Mouse (Mus musculus) neural tube, embryonic 14.5 days (tissue): ENCODE measurements around the gene Defa23. TPM values are rescaled to one million over a fixed set of nuclear protein-coding genes. Genes with fewer than 3 reads are reported as not detected.
"Not testable (repeated sequence)": the region's sequence is repeated elsewhere in the genome, so short reads cannot be mapped to it uniquely, and the experiment has no call there.

Experiments used
- ATAC-seq: fragments of 200-750 bp; cut with Nextera tagmentation; 2 replicates; pipeline ENCODE4 v1.8.0; 2017; ENCODE audit warnings: low read depth, mild to moderate bottlenecking, moderate TSS enrichment, moderate library complexity
- H3K27ac ChIP-seq: fragments of 300-500 bp; sonication (generic); 2 replicates; pipeline ENCODE4 v1.5.1; 2014; ENCODE audit warnings: low read depth, mild to moderate bottlenecking, control low read depth, low read length, moderate library complexity, mixed read lengths
- H3K27me3 ChIP-seq: fragments of 300-500 bp; sonication (generic); 2 replicates; pipeline ENCODE4 v1.6.1; 2014; ENCODE audit warnings: low read length; ENCODE audit not compliant: control insufficient read depth, insufficient read depth
- H3K36me3 ChIP-seq: fragments of 300-500 bp; sonication (generic); 2 replicates; pipeline ENCODE4 v1.6.1; 2014; ENCODE audit warnings: low read length, mixed read lengths; ENCODE audit not compliant: control insufficient read depth, insufficient read depth
- H3K4me1 ChIP-seq: fragments of 300-500 bp; sonication (generic); 2 replicates; pipeline ENCODE4 v1.6.1; 2014; ENCODE audit warnings: low read length; ENCODE audit not compliant: control insufficient read depth, insufficient read depth
- H3K4me2 ChIP-seq: fragments of 300-500 bp; sonication (generic); 2 replicates; pipeline ENCODE4 v1.6.1; 2014; ENCODE audit warnings: mild to moderate bottlenecking, low read depth, low read length, control low read depth
- H3K4me3 ChIP-seq: fragments of 300-500 bp; sonication (generic); 2 replicates; pipeline ENCODE4 v1.5.1; 2014; ENCODE audit warnings: low read depth, low read length, control low read depth, mixed read lengths
- H3K9ac ChIP-seq: fragments of 300-500 bp; sonication (generic); replicated peaks from 2 replicates; pipeline ENCODE4 v1.6.1; 2014; ENCODE audit warnings: low read depth, mild to moderate bottlenecking, control low read depth, low read length, mixed read lengths
- H3K9me3 ChIP-seq: fragments of 300-500 bp; sonication (generic); 2 replicates; pipeline ENCODE4 v1.6.1; 2016; ENCODE audit warnings: low read length; ENCODE audit not compliant: control insufficient read depth
- WGBS: fragments of 180-500 bp; shearing (Covaris S2); extraction: QIAGEN DNeasy Blood & Tissue Kit; methylation state at CpG from one replicate; pipeline ENCODE4 v1.1.7; 2014; 5-methylcytosine and 5-hydroxymethylcytosine counted together
- polyA plus RNA-seq: library from polyadenylated mRNA; unstranded; fragments of >200 nt; fragmentation: Nextera tagmentation; extraction: Ambion mirVana; gene quantifications from 2 replicates; pipeline ENCODE4 v1.2.1, GENCODE M21; 2014

The Defa23 gene
- polyA plus RNA-seq: not detected in 2 replicates

DNA sequence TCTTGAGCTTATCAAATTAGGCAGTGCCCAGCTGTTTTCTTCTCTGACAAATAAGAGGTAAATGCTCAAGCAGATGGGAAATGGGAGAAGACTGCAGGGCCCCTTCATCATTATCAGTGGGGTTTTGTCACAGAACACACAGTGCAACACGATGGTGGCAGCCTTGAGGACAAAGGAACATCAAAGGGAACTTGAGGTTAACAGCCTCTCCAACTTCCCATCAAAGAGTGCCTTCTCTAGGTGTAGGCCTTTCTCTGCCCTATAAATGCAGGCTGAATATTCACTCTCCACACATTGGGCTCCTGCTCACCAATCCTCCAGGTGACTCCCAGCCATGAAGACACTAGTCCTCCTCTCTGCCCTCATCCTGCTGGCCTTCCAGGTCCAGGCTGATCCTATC lies at the start of gene Defa23:
TSS of gene Defa23 (plus strand) at position 301 of the 400 bp plus-strand sequence.
- H3K27me3 ChIP-seq, H3K27ac ChIP-seq, H3K4me3 ChIP-seq, H3K4me1 ChIP-seq, H3K36me3 ChIP-seq, H3K9me3 ChIP-seq, H3K4me2 ChIP-seq, H3K9ac ChIP-seq, ATAC-seq: not testable (repeated sequence)
- WGBS: no CpG with 5 or more reads among the region's 1 CpGs

GRCm38 (mm10) chr8:21006801-21007200 lies 48.0 kb upstream of the Defa23 start:
- WGBS: 44% methylated on average over 1 of the region's 1 CpGs
- Histone ChIP-seq H3K4me2 (no peak overlapping the region), H3K4me1 (no peaks in the 10 kb centered on the region), H3K4me3 (no peak overlapping the region), H3K27me3 (no peaks in the 10 kb centered on the region), H3K9ac (no peak overlapping the region), H3K27ac (no peak overlapping the region), H3K36me3 (no peaks in the 10 kb centered on the region), H3K9me3 (0 out of 2 replicates have a peak, but pooled peaks cover 4% of the 10 kb centered on the region)
- ATAC-seq: no peak

DNA sequence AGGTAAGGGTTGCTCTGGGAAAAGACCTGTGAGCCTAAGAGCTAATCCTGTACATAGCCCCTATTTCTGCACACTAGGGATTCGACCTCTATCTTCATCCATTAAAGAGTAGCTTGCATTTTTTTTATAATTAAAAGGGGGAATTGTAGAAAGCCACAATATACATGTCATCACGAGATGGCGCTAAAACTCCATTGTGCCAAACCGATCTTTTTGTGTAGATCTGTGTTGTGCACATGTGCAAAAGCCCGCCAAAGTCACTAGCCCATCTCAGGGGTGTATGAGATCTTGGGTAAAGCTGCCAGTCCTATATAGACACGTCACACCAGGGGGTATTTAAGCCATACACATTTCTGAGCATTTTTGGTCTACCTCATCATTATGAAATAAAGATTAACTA lies 46.3 kb upstream of the Defa23 start:
- H3K4me2 ChIP-seq, H3K9ac ChIP-seq, H3K27ac ChIP-seq, H3K4me1 ChIP-seq, ATAC-seq, H3K9me3 ChIP-seq, H3K27me3 ChIP-seq, H3K4me3 ChIP-seq, H3K36me3 ChIP-seq: not testable (repeated sequence)
- WGBS: 49% methylated on average over 6 of the region's 6 CpGs

GRCm38 (mm10) chr8:21010548-21010947 lies 44.3 kb upstream of the Defa23 start:
- not testable (repeated sequence) for H3K4me1 ChIP-seq, H3K9ac ChIP-seq, H3K9me3 ChIP-seq, H3K4me3 ChIP-seq, ATAC-seq, H3K36me3 ChIP-seq, H3K27me3 ChIP-seq, H3K4me2 ChIP-seq, H3K27ac ChIP-seq
- 68% methylated on average over 1 of the region's 1 CpGs for WGBS

DNA sequence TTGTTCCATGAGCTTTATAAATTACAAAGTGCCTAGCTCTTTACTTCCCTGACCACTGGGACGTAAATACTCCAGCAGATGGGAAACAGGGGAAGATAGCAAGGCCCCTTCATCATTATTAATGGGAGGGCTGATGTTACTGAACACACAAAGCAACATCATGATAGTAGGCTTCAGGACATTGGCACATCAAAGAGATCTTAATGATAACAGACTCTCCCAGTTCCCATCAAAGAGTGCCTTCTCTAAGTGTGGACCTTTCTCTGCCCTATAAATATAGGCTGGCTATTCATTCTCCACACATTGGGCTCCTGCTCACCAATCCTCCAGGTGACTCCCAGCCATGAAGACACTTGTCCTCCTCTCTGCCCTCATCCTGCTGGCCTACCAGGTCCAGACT lies 29.6 kb upstream of the Defa23 start, which contains the start of gene Defa21:
TSS of gene Defa21 (plus strand) at position 301 of the 400 bp plus-strand sequence.
- H3K27ac ChIP-seq, H3K4me1 ChIP-seq, H3K27me3 ChIP-seq, H3K4me2 ChIP-seq, H3K4me3 ChIP-seq, H3K9me3 ChIP-seq, H3K36me3 ChIP-seq, H3K9ac ChIP-seq, ATAC-seq: not testable (repeated sequence)
- WGBS: no CpG with 5 or more reads among the region's 1 CpGs

DNA sequence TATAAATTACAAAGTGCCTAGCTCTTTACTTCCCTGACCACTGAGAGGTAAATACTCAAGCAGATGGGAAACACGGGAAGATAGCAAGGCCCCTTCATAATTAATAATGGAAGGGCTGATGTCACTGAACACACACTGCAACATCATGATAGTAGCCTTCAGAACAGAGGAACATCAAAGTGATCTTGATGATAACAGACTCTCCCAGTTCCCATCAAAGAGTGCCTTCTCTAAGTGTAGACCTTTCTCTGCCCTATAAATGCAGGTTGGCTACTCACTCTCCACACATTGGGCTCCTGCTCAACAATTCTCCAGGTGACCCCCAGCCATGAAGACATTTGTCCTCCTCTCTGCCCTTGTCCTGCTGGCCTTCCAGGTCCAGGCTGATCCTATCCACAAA lies 9.9 kb downstream of the Defa23 start, which contains the start of gene Defa35:
TSS of gene Defa35 (plus strand) at position 301 of the 400 bp plus-strand sequence.
- H3K27me3 ChIP-seq, ATAC-seq, H3K4me2 ChIP-seq, H3K4me3 ChIP-seq, H3K4me1 ChIP-seq, H3K36me3 ChIP-seq, H3K27ac ChIP-seq, H3K9ac ChIP-seq, H3K9me3 ChIP-seq: not testable (repeated sequence)
- WGBS: 77% methylated on average over 1 of the region's 1 CpGs

DNA sequence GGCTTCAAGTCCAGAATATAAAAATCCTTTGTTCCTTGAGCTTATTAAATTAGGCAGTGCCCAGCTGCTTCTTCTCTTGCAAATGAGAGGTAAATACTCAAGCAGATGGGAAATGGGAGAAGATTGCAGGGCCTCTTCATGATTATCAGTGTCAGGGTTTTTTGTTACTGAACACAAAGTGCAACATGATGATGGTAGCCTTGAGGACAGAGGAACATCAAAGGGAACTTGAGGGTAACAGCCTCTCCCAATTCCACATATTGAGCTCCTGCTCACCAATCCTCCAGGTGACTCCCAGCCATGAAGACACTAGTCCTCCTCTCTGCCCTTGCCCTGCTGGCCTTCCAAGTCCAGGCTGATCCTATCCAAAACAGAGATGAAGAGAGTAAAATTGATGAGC lies 29.3 kb downstream of the Defa23 start, which contains the start of gene Defa25:
TSS of gene Defa25 (plus strand) at position 301 of the 400 bp plus-strand sequence.
- not testable (repeated sequence) for H3K27ac ChIP-seq

GRCm38 (mm10) chr8:21093106-21093505 lies 38.3 kb downstream of the Defa23 start:
- no peak overlapping the region for H3K27ac ChIP-seq
- no peak overlapping the region for H3K9ac ChIP-seq
- no peaks in the 10 kb centered on the region for H3K36me3 ChIP-seq
- 50% methylated on average over 4 of the region's 4 CpGs for WGBS
- H3K27me3 ChIP-seq: no peaks in the 10 kb centered on the region
- no peak overlapping the region for H3K4me3 ChIP-seq
- H3K9me3 ChIP-seq: no peaks in the 10 kb centered on the region
- H3K4me1 ChIP-seq: no peaks in the 10 kb centered on the region
- H3K4me2 ChIP-seq: no peak overlapping the region
- no peak for ATAC-seq

More for the DNA sequence above, 29.3 kb downstream of the Defa23 start, which contains the start of gene Defa25:
- H3K4me3 ChIP-seq, ATAC-seq, H3K9ac ChIP-seq, H3K27me3 ChIP-seq, H3K4me2 ChIP-seq, H3K36me3 ChIP-seq, H3K9me3 ChIP-seq, H3K4me1 ChIP-seq: not testable (repeated sequence)

- not testable (repeated sequence) for H3K4me2 ChIP-seq, H3K36me3 ChIP-seq, H3K27me3 ChIP-seq, ATAC-seq, H3K4me1 ChIP-seq, H3K4me3 ChIP-seq, H3K9me3 ChIP-seq, H3K27ac ChIP-seq, H3K9ac ChIP-seq
- WGBS: 57% methylated on average over 1 of the region's 2 CpGs
Observed at GRCm38 (mm10) chr8:21095950-21096349, 41.1 kb downstream of the Defa23 start, which contains the start of gene Gm14851. Gm14851 (minus strand) TSS chr8:21096050.
